Mouse (Mus musculus) liver, embryonic 16.5 days (tissue): Measurements from ENCODE around the gene Atp6v0d1. TPM values are rescaled to one million over a fixed set of nuclear protein-coding genes. Genes with fewer than 3 reads are reported as not detected.

Experiments used
- ATAC-seq: fragments of 200-750 bp; cut with Nextera tagmentation; 2 replicates; pipeline ENCODE4 v1.8.0; 2017; ENCODE audit warnings: low read depth, mild to moderate bottlenecking, moderate number of reproducible peaks, moderate library complexity
- H3K27ac ChIP-seq: fragments of 300-500 bp; sonication (generic); 2 replicates; pipeline ENCODE4 v1.5.1; 2014; ENCODE audit warnings: mild to moderate bottlenecking, low read length
- H3K27me3 ChIP-seq: fragments of 300-500 bp; sonication (generic); 2 replicates; pipeline ENCODE4 v1.6.1; 2014; ENCODE audit warnings: low read depth, low read length, mixed read lengths; ENCODE audit not compliant: control insufficient read depth, insufficient read depth
- H3K36me3 ChIP-seq: fragments of 300-500 bp; sonication (generic); 2 replicates; pipeline ENCODE4 v1.6.1; 2014; ENCODE audit warnings: mild to moderate bottlenecking; ENCODE audit not compliant: control insufficient read depth, insufficient read depth
- H3K4me1 ChIP-seq: fragments of 300-500 bp; sonication (generic); 2 replicates; pipeline ENCODE4 v1.6.1; 2014; ENCODE audit warnings: low read depth, low read length, mixed read lengths; ENCODE audit not compliant: control insufficient read depth
- H3K4me2 ChIP-seq: fragments of 300-500 bp; sonication (generic); 2 replicates; pipeline ENCODE4 v1.6.1; 2014; ENCODE audit warnings: low read depth, low read length, mixed read lengths
- H3K4me3 ChIP-seq: fragments of 300-500 bp; sonication (generic); 2 replicates; pipeline ENCODE4 v1.5.1; 2014; ENCODE audit warnings: low read depth, mild to moderate bottlenecking, low read length
- H3K9ac ChIP-seq: fragments of 300-500 bp; sonication (generic); 2 replicates; pipeline ENCODE4 v1.6.1; 2014; ENCODE audit warnings: low read depth, low read length
- H3K9me3 ChIP-seq: fragments of 300-500 bp; sonication (generic); replicated peaks from 2 replicates; pipeline ENCODE4 v1.6.1; 2016; ENCODE audit warnings: low read length; ENCODE audit not compliant: control insufficient read depth
- WGBS: fragments of 180-500 bp; shearing (Covaris S2); extraction: QIAGEN DNeasy Blood & Tissue Kit; methylation state at CpG from one replicate; pipeline ENCODE4 v1.1.7; 2014; ENCODE audit not compliant: insufficient replicate concordance; 5-methylcytosine and 5-hydroxymethylcytosine counted together
- polyA plus RNA-seq: library from polyadenylated mRNA; unstranded; fragments of >200 nt; fragmentation: Nextera tagmentation; extraction: Ambion mirVana; gene quantifications from 2 replicates; pipeline ENCODE4 v1.2.1, GENCODE M21; 2015

Atp6v0d1 gene
- polyA plus RNA-seq, 1 experiment from 2014 or later, result 51.0 TPM

- ATAC-seq, result no peak
- Histone ChIP-seq H3K9me3 (no peaks in the 10 kb centered on the region), H3K4me2 (no peak overlapping the region), H3K27me3 (no peaks in the 10 kb centered on the region; the same call in none of the 2 replicates), H3K4me3 (no peak overlapping the region), H3K9ac (no peak overlapping the region), H3K4me1 (peaks cover 14% of the 10 kb centered on the region), H3K36me3 (no peaks in the 10 kb centered on the region), H3K27ac (no peak overlapping the region)
- 67% methylated on average over 3 of the region's 3 CpGs for WGBS
Observed at GRCm38 (mm10) chr8:105493495-105493894, 72.4 kb downstream of the Atp6v0d1 start.

GRCm38 (mm10) chr8:105489281-105489680, 76.6 kb downstream of the Atp6v0d1 start:
- Histone ChIP-seq H3K9ac (no peak overlapping the region), H3K4me2 (no peak overlapping the region), H3K4me3 (no peak overlapping the region), H3K27ac (no peak overlapping the region), H3K36me3 (no peaks in the 10 kb centered on the region), H3K9me3 (no peaks in the 10 kb centered on the region), H3K27me3 (no peaks in the 10 kb centered on the region), H3K4me1 (peaks cover 4% of the 10 kb centered on the region)
- 9% methylated on average over 1 of the region's 1 CpGs for WGBS
- ATAC-seq, result no peak

GRCm38 (mm10) chr8:105488082-105488481, 77.8 kb downstream of the Atp6v0d1 start:
- ATAC-seq, result no peak
- Histone ChIP-seq H3K4me3 (no peak overlapping the region), H3K4me1 (peaks cover 4% of the 10 kb centered on the region), H3K27ac (no peak overlapping the region), H3K4me2 (no peak overlapping the region), H3K9ac (no peak overlapping the region), H3K9me3 (no peaks in the 10 kb centered on the region), H3K36me3 (no peaks in the 10 kb centered on the region), H3K27me3 (no peaks in the 10 kb centered on the region)
- 64% methylated on average over 3 of the region's 3 CpGs for WGBS

- Histone ChIP-seq H3K27ac (no peak overlapping the region), H3K27me3 (no peaks in the 10 kb centered on the region), H3K36me3 (no peaks in the 10 kb centered on the region), H3K4me3 (no peak overlapping the region), H3K9me3 (no peaks in the 10 kb centered on the region), H3K4me2 (no peak overlapping the region), H3K4me1 (no peaks in the 10 kb centered on the region), H3K9ac (no peak overlapping the region)
- ATAC-seq, result no peak
- WGBS, result 63% methylated on average over 2 of the region's 2 CpGs
Observed at GRCm38 (mm10) chr8:105484392-105484791, 81.5 kb downstream of the Atp6v0d1 start.

GRCm38 (mm10) chr8:105484030-105484368, 81.8 kb downstream of the Atp6v0d1 start:
- WGBS, result 65% methylated on average over 3 of the region's 3 CpGs
- H3K27me3 ChIP-seq, result no peaks in the 10 kb centered on the region
- H3K9me3 ChIP-seq, result no peaks in the 10 kb centered on the region
- ATAC-seq, result no peak
- H3K4me3 ChIP-seq, result no peak overlapping the region
- H3K4me2 ChIP-seq, result no peak overlapping the region
- no peak overlapping the region for H3K27ac ChIP-seq
- no peaks in the 10 kb centered on the region for H3K36me3 ChIP-seq
- H3K4me1 ChIP-seq, result no peaks in the 10 kb centered on the region
- no peak overlapping the region for H3K9ac ChIP-seq

- H3K9ac ChIP-seq, result no peak overlapping the region
- H3K4me2 ChIP-seq, result no peak overlapping the region
- H3K36me3 ChIP-seq, result no peaks in the 10 kb centered on the region
- WGBS, result 52% methylated on average over 14 of the region's 14 CpGs
- H3K4me3 ChIP-seq, result no peak overlapping the region
- no peaks in the 10 kb centered on the region for H3K9me3 ChIP-seq
- ATAC-seq, result no peak
- no peak overlapping the region for H3K27ac ChIP-seq
- no peaks in the 10 kb centered on the region for H3K4me1 ChIP-seq
- H3K27me3 ChIP-seq, result no peaks in the 10 kb centered on the region
Observed at GRCm38 (mm10) chr8:105483212-105484029, 82.4 kb downstream of the Atp6v0d1 start.

GRCm38 (mm10) chr8:105482123-105482522, 83.7 kb downstream of the Atp6v0d1 start:
- no peaks in the 10 kb centered on the region for H3K36me3 ChIP-seq
- H3K4me2 ChIP-seq, result no peak overlapping the region
- no peaks in the 10 kb centered on the region for H3K27me3 ChIP-seq
- no peak overlapping the region for H3K27ac ChIP-seq
- H3K4me1 ChIP-seq, result no peaks in the 10 kb centered on the region
- 76% methylated on average over 8 of the region's 8 CpGs for WGBS
- no peak overlapping the region for H3K9ac ChIP-seq
- H3K9me3 ChIP-seq, result no peaks in the 10 kb centered on the region
- no peak overlapping the region for H3K4me3 ChIP-seq
- ATAC-seq, result no peak

- WGBS, result 64% methylated on average over 6 of the region's 6 CpGs
- H3K4me3 ChIP-seq, result no peak overlapping the region
- H3K27me3 ChIP-seq, result no peaks in the 10 kb centered on the region
- no peak for ATAC-seq
- H3K9me3 ChIP-seq, result no peaks in the 10 kb centered on the region
- no peak overlapping the region for H3K27ac ChIP-seq
- H3K4me2 ChIP-seq, result no peak overlapping the region
- H3K9ac ChIP-seq, result no peak overlapping the region
- H3K36me3 ChIP-seq, result no peaks in the 10 kb centered on the region
- H3K4me1 ChIP-seq, result no peaks in the 10 kb centered on the region
Observed at GRCm38 (mm10) chr8:105481453-105481852, 84.4 kb downstream of the Atp6v0d1 start.

GRCm38 (mm10) chr8:105481013-105481412, 84.8 kb downstream of the Atp6v0d1 start:
- Histone ChIP-seq H3K27me3 (no peaks in the 10 kb centered on the region), H3K4me2 (no peak overlapping the region), H3K4me1 (no peaks in the 10 kb centered on the region), H3K27ac (no peak overlapping the region), H3K36me3 (no peaks in the 10 kb centered on the region), H3K9ac (no peak overlapping the region), H3K9me3 (no peaks in the 10 kb centered on the region), H3K4me3 (no peak overlapping the region)
- 42% methylated on average over 2 of the region's 2 CpGs for WGBS
- ATAC-seq, result no peak
